15 mouse cellular contexts compared by ENCODE assay signal in genomic region chr10:58369707-58370093, GRCm38 (mm10). TPM values are rescaled to one million over a fixed set of nuclear protein-coding genes. Genes with fewer than 3 reads are reported as not detected.
A peak's percentile ranks its signal among the peaks of the same experiment; 100 is the strongest.
DNase-seq lines count a peak whose midpoint lies in the region; ATAC-seq lines count a peak whose summit lies in the region.
"Had no signal": no experiment of that assay in that cellular context is flagged by ENCODE, and none has a peak within 500 bp of the region (broad histone marks: within the 10 kb centered on the region; RNA-seq: fewer than 3 reads in every experiment).

No protein-coding gene starts in this region.

- H3K9ac ChIP-seq in stomach, embryonic 14.5 days (replicated peaks; ENCODE audit: low read depth, low read length): no peak overlapping the region
- H3K9ac ChIP-seq: embryonic facial prominence, embryonic 12.5 days; midbrain, embryonic 15.5 days; neural tube, embryonic 15.5 days had no signal

- no peak overlapping the region for H3K4me3 ChIP-seq in heart, embryonic 10.5 days
- H3K4me3 ChIP-seq in megakaryocyte, embryonic 14.5 days (replicated peaks): peak overlapping the region; percentile 85
- no peak overlapping the region for H3K4me3 ChIP-seq in stomach, embryonic 14.5 days (ENCODE audit: low read depth, low read length)
- H3K4me3 ChIP-seq: embryonic facial prominence, embryonic 12.5 days; midbrain, embryonic 15.5 days; neural tube, embryonic 15.5 days had no signal

- H3K4me2 ChIP-seq in stomach, embryonic 14.5 days (replicated peaks; ENCODE audit: low read depth, low read length): no peak overlapping the region
- H3K4me2 ChIP-seq: embryonic facial prominence, embryonic 12.5 days; midbrain, embryonic 15.5 days; neural tube, embryonic 15.5 days had no signal

- DNase-seq in heart, embryonic 10.5 days (ENCODE audit: low spot score): no peak
- no peak for DNase-seq in heart, postnatal 4 days
- peak; percentile 34 for DNase-seq in induced T-regulatory cell, adult 2 months (ENCODE audit: low read depth)
- no peak for DNase-seq in kidney, postnatal 14 days
- DNase-seq: adrenal gland, postnatal 14 days; B cell, adult 2 months; cerebellum, adult 11-12 months; kidney, adult 18-20 months had no signal

- peaks cover 48% of the 10 kb centered on the region for H3K4me1 ChIP-seq in heart, embryonic 10.5 days
- H3K4me1 ChIP-seq in megakaryocyte, embryonic 14.5 days: peaks cover 94% of the 10 kb centered on the region
- H3K4me1 ChIP-seq in stomach, embryonic 14.5 days (ENCODE audit: control insufficient read depth, insufficient read depth, low read length): peaks cover 27% of the 10 kb centered on the region; the same call in 1 of the 2 replicates

- ATAC-seq in megakaryocyte, adult 5-6 weeks (ENCODE audit: poor library complexity, severe bottlenecking): no peak
- peak; percentile 20; the same call in 1 of the 2 replicates for ATAC-seq in stomach, embryonic 14.5 days (ENCODE audit: insufficient number of reproducible peaks, insufficient read depth, low FRiP score, low read depth)
- no peak for ATAC-seq in frontal cortex, adult (ENCODE audit: low TSS enrichment)
- ATAC-seq: midbrain, embryonic 15.5 days had no signal

- H3K27ac ChIP-seq in heart, embryonic 10.5 days: peak overlapping the region; percentile 85; the same call in 1 of the 2 replicates
- no peak overlapping the region for H3K27ac ChIP-seq in stomach, embryonic 14.5 days (ENCODE audit: low read length)
- H3K27ac ChIP-seq: midbrain, embryonic 15.5 days; neural tube, embryonic 15.5 days had no signal

- H3K27me3 ChIP-seq in heart, embryonic 10.5 days (ENCODE audit: insufficient read depth, poor library complexity, severe bottlenecking): no peaks in the 10 kb centered on the region
- no peaks in the 10 kb centered on the region for H3K27me3 ChIP-seq in megakaryocyte, embryonic 14.5 days (replicated peaks)
- H3K27me3 ChIP-seq in stomach, embryonic 14.5 days (ENCODE audit: control insufficient read depth, insufficient read depth, low read length): no peaks in the 10 kb centered on the region
- H3K27me3 ChIP-seq: embryonic facial prominence, embryonic 12.5 days; midbrain, embryonic 15.5 days; neural tube, embryonic 15.5 days had no signal

- no peaks in the 10 kb centered on the region for H3K9me3 ChIP-seq in heart, embryonic 10.5 days
- no peaks in the 10 kb centered on the region for H3K9me3 ChIP-seq in megakaryocyte, embryonic 14.5 days
- H3K9me3 ChIP-seq in stomach, embryonic 14.5 days (ENCODE audit: control insufficient read depth, low read depth, low read length): no peaks in the 10 kb centered on the region
- H3K9me3 ChIP-seq: embryonic facial prominence, embryonic 12.5 days; midbrain, embryonic 15.5 days; neural tube, embryonic 15.5 days had no signal

- WGBS in heart, embryonic 10.5 days: 10% methylated on average over 3 of the region's 3 CpGs
- WGBS in stomach, embryonic 14.5 days: 29% methylated on average over 3 of the region's 3 CpGs

- H3K36me3 ChIP-seq in heart, embryonic 10.5 days: no peaks in the 10 kb centered on the region
- peaks cover 87% of the 10 kb centered on the region for H3K36me3 ChIP-seq in megakaryocyte, embryonic 14.5 days (replicated peaks; ENCODE audit: low read length)
- no peaks in the 10 kb centered on the region for H3K36me3 ChIP-seq in stomach, embryonic 14.5 days (ENCODE audit: control insufficient read depth, insufficient read depth, low read length)
- H3K36me3 ChIP-seq: embryonic facial prominence, embryonic 12.5 days; midbrain, embryonic 15.5 days; neural tube, embryonic 15.5 days had no signal

RNA-seq across cellular contexts. Expression of gene Lims1, which starts 46.4 kb away (rescaled TPM):
- 121 and 142 TPM in 2 replicates for polyA plus RNA-seq in heart, embryonic 10.5 days (2016; fragmentation: Nextera tagmentation; extraction: Ambion mirVana)
- 100 to 1,000 TPM; 223 to 250 TPM for total RNA-seq in heart, postnatal 4 days (2021)
- 2.9 and 6.5 TPM in 2 replicates for polyA plus RNA-seq in megakaryocyte, embryonic 14.5 days (2012; ENCODE audit: insufficient read depth, low replicate concordance)
- 239 and 260 TPM in 2 replicates for total RNA-seq in megakaryocyte, adult 5-6 weeks (2015)
- 171 and 182 TPM in 2 replicates for total RNA-seq in megakaryocyte, adult 5-6 weeks (2017)
- polyA plus RNA-seq in stomach, embryonic 14.5 days (2014; fragmentation: Nextera tagmentation; extraction: Ambion mirVana): 173 and 178 TPM in 2 replicates

Comparison
In these comparisons a context has a peak if more than half of its experiments do, and no peak if none do; other contexts are left out.
1. RNA of gene Lims1, which starts 46.4 kb away (polyA plus RNA-seq): 173 to 178 TPM in stomach, embryonic 14.5 days and 121 to 142 TPM in heart, embryonic 10.5 days; 2.9 to 6.5 TPM in megakaryocyte, embryonic 14.5 days; every median in the first group is over 10 times any median in the second.